Mouse (Mus musculus) heart, adult 10 weeks (tissue): ENCODE results near the gene Stat6. TPM values are rescaled to one million over a fixed set of nuclear protein-coding genes. Genes with fewer than 3 reads are reported as not detected.

Experiments
- polyA plus RNA-seq: library from polyadenylated mRNA; stranded (reverse); fragments of 350-450 nt; fragmentation: Illumina TruSeq; extraction: RNeasy Lipid Tissue Mini Kit (QIAGEN cat#74804); gene quantifications from one replicate; pipeline ENCODE4 v1.2.3, GENCODE M21; 2014; ENCODE audit warnings: low read depth, low replicate concordance

The Stat6 gene
- 48.3 TPM for polyA plus RNA-seq

DNA sequence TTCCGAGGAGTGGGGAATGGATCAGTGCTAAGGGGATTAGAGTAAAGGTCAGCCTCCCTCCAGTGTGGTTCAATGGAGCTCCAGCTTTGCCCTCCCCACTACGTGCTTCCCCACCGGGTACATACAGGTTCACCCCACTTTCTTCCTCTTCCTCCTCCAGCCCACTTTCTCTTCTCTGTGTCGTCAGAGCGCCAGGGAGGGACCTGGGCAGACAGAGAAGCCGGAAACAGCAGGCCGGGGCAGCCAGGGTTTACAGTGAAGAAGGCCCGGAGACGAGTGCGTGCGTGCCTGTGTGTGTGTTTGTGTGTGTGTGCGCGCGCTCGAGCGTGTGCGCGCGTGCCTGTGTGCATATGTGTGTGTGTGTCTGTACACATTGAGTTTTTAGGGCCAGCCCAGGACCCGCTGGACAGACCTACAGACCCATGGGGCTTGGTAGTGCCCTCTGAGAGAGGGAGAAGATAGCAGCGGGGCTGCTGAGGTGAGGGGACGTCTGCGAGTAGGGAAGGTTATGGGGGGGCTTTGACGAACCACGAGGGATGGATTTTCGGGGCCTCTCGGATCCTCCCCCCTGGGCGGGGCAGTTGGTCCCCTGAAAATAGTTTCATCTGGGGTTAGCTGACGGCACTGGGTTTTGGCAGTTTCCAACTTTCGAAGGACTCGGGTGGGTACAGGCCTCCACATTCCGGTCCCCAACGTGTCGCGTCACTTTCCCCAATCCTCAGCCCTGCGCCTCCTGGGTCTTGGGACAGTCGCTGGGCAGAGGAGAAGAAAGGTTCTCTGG, at the start of gene Stat6:
Gene Stat6 (plus strand): TSS at position 215 of the 781 bp plus-strand sequence.

DNA sequence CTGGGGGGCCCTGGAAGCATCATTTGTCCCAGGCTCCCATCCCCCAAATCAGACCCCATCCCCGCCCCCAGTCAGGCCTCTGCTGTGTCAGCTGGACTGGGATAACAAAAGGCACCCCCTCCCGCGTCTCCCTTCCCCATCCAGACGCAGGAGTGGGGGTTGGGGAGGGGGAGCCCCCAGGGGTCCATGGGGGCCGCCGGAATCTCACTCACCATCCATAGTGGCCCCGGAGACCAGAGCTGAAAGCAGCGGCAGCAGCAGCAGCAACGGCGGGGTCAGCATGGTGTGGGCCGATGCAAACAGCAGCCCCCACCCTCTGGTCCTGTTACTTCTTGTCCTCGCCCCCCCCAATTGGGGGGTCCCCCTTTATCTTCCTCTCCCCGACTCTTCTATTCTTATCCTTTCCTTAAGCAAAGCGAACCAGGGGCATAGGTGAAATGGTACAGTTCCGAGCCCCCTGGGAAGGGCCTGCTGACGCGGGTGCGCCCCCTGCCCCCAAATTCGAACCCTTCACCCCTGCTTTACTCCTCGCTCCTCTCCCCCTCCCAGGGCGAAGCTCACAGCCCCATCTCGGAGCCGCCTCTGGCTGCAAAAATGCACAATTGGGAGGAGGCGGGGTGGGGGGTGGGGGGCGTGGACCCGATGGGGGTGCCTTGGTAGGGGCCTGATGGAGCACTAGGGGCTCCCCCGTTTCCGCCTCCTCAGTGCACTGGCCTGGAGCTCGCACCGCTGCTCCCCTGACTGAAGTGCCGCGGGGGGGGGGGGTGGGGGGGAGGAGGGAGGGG, 22.2 kb upstream of the Stat6 start, which contains the start of gene Lrp1:
Gene Lrp1 (minus strand): TSS at position 743 of the 785 bp plus-strand sequence.

DNA sequence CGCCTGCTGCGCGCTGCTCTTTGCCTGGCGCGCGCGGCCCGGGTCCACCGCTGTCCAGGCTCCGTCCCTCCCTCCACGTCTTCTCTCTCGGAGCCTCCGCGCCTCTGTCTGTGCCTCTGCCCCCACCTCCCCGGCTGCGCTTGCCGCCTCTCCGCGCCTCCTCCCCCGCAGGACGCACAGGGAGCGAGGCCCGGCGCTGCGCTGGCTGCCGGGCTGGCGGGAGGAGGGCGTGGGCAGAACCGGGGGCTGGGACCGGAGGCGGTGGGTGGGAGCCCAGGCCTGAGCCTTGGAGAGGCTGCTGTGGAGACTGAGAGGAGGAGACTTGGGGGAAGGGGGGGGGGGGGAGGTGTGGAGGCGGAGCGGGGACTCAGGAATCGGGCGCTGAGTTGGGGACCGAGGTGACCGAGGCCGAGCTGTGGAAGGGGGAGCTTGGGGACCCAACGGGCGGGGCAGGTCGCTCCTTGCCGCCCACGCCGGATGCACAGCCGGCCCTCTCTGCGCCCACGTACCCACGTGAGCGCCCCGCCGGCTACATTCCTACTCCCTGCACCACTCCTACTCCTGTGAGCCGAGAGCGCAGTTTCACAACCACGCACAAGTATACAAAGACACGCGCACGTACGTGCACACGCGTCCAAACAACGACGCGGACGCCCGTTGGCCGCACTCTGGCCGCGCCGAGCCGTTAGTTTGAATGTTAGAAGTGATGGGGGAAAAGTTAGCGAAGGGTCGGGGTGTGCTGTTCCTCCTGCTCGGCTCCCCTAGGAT, 23.9 kb downstream of the Stat6 start, which contains the start of gene Nemp1:
Gene Nemp1 (plus strand): TSS at position 401 of the 768 bp plus-strand sequence.

DNA sequence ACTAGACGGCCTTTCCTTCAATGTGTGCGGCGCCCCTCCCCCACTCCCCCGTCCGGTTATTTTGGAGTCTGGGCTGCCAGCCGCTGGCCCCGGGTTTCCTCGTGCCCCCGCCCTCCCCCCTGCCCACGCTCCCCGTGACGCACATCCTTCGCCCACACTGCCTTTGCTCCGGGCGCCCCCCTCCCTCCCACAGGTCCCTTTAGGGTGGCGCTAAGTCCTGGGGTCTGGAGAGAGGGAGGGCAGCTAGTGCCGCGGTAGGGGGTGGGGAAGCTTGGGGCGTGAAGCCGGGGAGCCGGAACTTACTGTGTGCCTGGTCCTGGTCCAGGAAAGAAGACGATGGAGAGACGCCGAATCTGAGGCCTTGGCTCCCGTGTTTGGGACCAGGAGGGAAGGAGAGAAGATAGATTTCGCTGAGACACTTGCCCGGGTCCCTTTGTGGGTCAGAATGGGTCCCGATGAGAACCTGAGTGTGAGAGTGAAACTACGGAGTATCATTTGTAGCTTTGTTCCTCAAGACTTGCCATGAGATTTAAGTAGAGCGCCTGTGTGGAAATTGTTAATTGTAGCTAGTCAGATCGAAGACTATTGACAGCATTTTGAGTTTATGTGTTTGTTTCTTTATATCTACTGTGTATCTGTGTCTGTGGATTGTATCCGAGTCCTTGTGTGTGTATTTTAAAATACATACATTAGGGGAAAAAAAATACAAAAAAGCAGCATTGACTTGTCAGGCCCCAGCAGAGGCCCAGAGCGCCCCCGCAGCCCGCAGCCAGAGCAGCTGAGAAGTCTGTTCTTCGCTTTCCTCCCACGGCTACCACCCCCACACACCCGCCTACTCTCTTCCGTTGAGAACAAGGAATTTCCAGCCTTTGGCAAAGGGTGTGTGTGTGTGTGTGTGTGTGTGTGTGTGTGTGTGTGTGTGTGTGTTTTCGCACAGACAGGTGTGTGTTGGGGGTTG, 25.6 kb downstream of the Stat6 start, which contains the start of gene Nab2:
Gene Nab2 (minus strand): TSS at position 476 of the 958 bp plus-strand sequence.

DNA sequence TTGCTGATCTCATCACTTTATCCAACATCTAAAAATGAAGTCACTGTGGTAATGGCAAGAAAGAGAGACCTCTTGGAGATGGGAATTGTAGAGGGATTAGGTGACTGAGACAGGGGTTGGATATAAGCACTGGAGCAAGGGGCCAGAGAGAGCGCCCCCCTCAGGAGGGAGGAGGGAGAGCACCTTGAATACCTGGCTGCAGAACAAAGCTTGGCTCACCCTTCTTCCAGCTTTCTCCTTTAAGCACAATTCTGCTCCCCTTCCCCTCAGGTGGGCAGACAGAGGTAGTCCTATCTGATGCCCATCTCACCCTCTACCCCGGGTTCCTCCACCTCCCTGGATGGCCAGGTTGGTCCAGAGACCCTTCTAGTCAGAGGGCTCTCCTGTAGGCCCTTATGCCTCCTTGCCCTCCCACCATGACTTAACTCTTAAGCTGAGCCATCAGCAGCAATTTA, 62.0 kb downstream of the Stat6 start, which contains the start of gene Myo1a:
Gene Myo1a (plus strand): TSS at position 405 of the 455 bp plus-strand sequence.

Other genes starting within 250 kb of the Stat6 start
- 1.7 TPM for gene Stac3, start 141.3 kb upstream of the Stat6 start, polyA plus RNA-seq
- 37.8 TPM for gene Ndufa4l2, start 128.0 kb upstream of the Stat6 start, polyA plus RNA-seq
- gene Shmt2, start 120.5 kb upstream of the Stat6 start, polyA plus RNA-seq = 47.5 TPM
- gene Nxph4, start 108.4 kb upstream of the Stat6 start, polyA plus RNA-seq = not detected
- 87.8 TPM for gene Lrp1, start 21.8 kb upstream of the Stat6 start, polyA plus RNA-seq
- gene Nemp1, start 23.9 kb downstream of the Stat6 start, polyA plus RNA-seq = 5.4 TPM
- gene Nab2, start 25.6 kb downstream of the Stat6 start, polyA plus RNA-seq = 10.6 TPM
- 0.34 TPM for gene Myo1a, start 62.2 kb downstream of the Stat6 start, polyA plus RNA-seq
- not detected for gene Tac2, start 81.5 kb downstream of the Stat6 start, polyA plus RNA-seq
- gene Zbtb39, start 96.6 kb downstream of the Stat6 start, polyA plus RNA-seq = 4.4 TPM
- gene Gpr182, start 108.7 kb downstream of the Stat6 start, polyA plus RNA-seq = 4.0 TPM
- not detected for gene Rdh1, start 116.7 kb downstream of the Stat6 start, polyA plus RNA-seq
- not detected for gene Rdh16f1, start 116.8 kb downstream of the Stat6 start, polyA plus RNA-seq
- 0.31 TPM for gene Rdh9, start 133.4 kb downstream of the Stat6 start, polyA plus RNA-seq
- not detected for gene Rdh16, start 158.2 kb downstream of the Stat6 start, polyA plus RNA-seq
- not detected for gene Rdh19, start 206.9 kb downstream of the Stat6 start, polyA plus RNA-seq
- gene Rdh16f2, start 223.5 kb downstream of the Stat6 start, polyA plus RNA-seq = not detected
- gene Rdh7, start 245.8 kb downstream of the Stat6 start, polyA plus RNA-seq = 0.63 TPM